Mouse (Mus musculus): ENCODE data around the gene Arpc4.

The Arpc4 gene

GRCm38 (mm10) chr6:113366639-113367038, 11.3 kb upstream of the Arpc4 start:
- DNase-seq (ENCODE audit: low spot score) = no peak

GRCm38 (mm10) chr6:113367574-113367973, 10.3 kb upstream of the Arpc4 start:
- DNase-seq (ENCODE audit: low spot score) = no peak

- peak; percentile 19 for DNase-seq (ENCODE audit: low spot score)
These were observed 9.8 kb upstream of the Arpc4 start for GRCm38 (mm10) chr6:113368124-113368523.

GRCm38 (mm10) chr6:113368577-113368976, 9.3 kb upstream of the Arpc4 start:
- no peak for DNase-seq (ENCODE audit: low spot score)

- DNase-seq (ENCODE audit: low spot score) = no peak
These were observed 7.6 kb upstream of the Arpc4 start for GRCm38 (mm10) chr6:113370194-113370929.

- no peak for DNase-seq (ENCODE audit: low spot score)
These were observed 4.4 kb upstream of the Arpc4 start for GRCm38 (mm10) chr6:113373491-113373890.

GRCm38 (mm10) chr6:113377172-113377495, 781 bp upstream of the Arpc4 start:
- DNase-seq (ENCODE audit: low spot score) = no peak

- no peak for DNase-seq (ENCODE audit: low spot score)
These were observed 1.3 kb downstream of the Arpc4 start for GRCm38 (mm10) chr6:113379246-113379645.

GRCm38 (mm10) chr6:113380480-113380879, 2.6 kb downstream of the Arpc4 start:
- no peak for DNase-seq (ENCODE audit: low spot score)

- no peak for DNase-seq (ENCODE audit: low spot score)
These were observed 6.5 kb downstream of the Arpc4 start for GRCm38 (mm10) chr6:113384351-113384927.

- no peak for DNase-seq (ENCODE audit: low spot score)
These were observed 7.3 kb downstream of the Arpc4 start for GRCm38 (mm10) chr6:113385160-113385714.

GRCm38 (mm10) chr6:113386025-113386424, 8.1 kb downstream of the Arpc4 start:
- DNase-seq (ENCODE audit: low spot score) = no peak

- no peak for DNase-seq (ENCODE audit: low spot score)
These were observed 11.0 kb downstream of the Arpc4 start, which contains the start of gene Ttll3 for GRCm38 (mm10) chr6:113388960-113389359. Ttll3 (plus strand) TSS chr6:113389260.

- no peak for DNase-seq (ENCODE audit: low spot score)
These were observed 12.8 kb downstream of the Arpc4 start for GRCm38 (mm10) chr6:113390715-113391114.

GRCm38 (mm10) chr6:113392015-113392386, 14.1 kb downstream of the Arpc4 start:
- DNase-seq (ENCODE audit: low spot score) = no peak

GRCm38 (mm10) chr6:113392387-113393071, 14.6 kb downstream of the Arpc4 start:
- DNase-seq (ENCODE audit: low spot score) = peak; percentile 31

GRCm38 (mm10) chr6:113393951-113394350, 16.0 kb downstream of the Arpc4 start:
- DNase-seq (ENCODE audit: low spot score) = no peak

- no peak for DNase-seq (ENCODE audit: low spot score)
These were observed 16.9 kb downstream of the Arpc4 start for GRCm38 (mm10) chr6:113394811-113395210.

- no peak for DNase-seq (ENCODE audit: low spot score)
These were observed 17.6 kb downstream of the Arpc4 start for GRCm38 (mm10) chr6:113395501-113395900.

- DNase-seq (ENCODE audit: low spot score) = no peak
These were observed 18.5 kb downstream of the Arpc4 start for GRCm38 (mm10) chr6:113396270-113397030.

- DNase-seq (ENCODE audit: low spot score) = no peak
These were observed 24.2 kb downstream of the Arpc4 start for GRCm38 (mm10) chr6:113402094-113402493.
